Mouse (Mus musculus) adipocyte (in vitro differentiated cells): ENCODE measurements around the gene Nr4a3.
A peak's percentile ranks its signal among the peaks of the same experiment; 100 is the strongest.

Experiments
- DNase-seq: peaks from one replicate; pipeline ENCODE4 v3.0.0-alpha.2; 2016; ENCODE audit warnings: low spot score

Gene Nr4a3

DNA sequence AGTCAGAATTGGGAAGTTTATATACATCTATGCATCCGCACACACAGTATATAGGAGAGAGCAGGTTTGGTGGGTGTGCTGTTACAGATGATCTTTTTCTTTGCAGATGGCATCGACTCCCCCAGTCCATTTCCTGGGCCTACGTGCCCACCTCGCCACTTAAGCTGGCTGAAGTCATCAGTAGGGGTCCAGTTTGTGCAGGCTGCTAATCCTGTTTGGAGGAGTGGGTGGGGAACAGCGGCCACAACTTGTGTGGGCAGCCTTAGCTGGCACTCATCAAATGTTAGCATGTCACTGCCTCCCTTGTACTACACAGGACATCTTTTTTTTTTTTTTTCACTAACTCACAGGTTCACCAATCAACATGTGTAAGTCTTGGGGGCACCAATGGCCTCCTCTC, 5.5 kb downstream of the Nr4a3 start:
- no peak for DNase-seq

DNA sequence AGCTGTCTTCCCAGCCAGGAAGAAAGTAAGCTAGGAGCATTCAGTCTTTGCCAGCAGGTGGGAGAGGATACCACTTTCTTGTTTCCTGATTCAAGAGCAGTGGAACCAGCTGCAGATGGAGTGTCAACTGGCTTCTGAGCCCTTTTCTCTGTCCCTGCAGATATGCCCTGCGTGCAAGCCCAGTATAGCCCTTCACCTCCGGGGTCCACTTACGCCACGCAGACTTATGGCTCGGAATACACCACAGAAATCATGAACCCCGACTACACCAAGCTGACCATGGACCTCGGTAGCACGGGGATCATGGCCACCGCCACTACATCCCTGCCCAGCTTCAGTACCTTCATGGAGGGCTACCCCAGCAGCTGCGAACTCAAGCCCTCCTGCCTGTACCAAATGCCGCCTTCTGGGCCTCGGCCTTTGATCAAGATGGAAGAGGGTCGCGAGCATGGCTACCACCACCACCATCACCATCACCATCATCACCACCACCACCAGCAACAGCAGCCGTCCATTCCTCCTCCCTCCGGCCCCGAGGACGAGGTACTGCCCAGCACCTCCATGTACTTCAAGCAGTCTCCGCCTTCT, 6.2 kb downstream of the Nr4a3 start:
- DNase-seq = no peak

DNA sequence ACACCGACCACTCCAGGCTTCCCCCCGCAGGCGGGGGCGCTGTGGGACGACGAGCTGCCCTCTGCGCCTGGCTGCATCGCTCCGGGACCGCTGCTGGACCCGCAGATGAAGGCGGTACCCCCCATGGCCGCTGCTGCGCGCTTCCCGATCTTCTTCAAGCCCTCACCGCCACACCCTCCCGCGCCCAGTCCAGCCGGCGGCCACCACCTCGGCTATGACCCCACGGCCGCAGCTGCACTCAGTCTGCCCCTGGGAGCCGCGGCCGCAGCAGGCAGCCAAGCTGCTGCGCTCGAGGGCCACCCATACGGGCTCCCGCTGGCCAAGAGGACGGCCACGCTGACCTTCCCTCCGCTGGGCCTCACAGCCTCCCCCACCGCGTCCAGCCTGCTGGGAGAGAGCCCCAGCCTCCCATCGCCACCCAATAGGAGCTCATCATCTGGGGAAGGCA, 6.7 kb downstream of the Nr4a3 start:
- DNase-seq = no peak

DNA sequence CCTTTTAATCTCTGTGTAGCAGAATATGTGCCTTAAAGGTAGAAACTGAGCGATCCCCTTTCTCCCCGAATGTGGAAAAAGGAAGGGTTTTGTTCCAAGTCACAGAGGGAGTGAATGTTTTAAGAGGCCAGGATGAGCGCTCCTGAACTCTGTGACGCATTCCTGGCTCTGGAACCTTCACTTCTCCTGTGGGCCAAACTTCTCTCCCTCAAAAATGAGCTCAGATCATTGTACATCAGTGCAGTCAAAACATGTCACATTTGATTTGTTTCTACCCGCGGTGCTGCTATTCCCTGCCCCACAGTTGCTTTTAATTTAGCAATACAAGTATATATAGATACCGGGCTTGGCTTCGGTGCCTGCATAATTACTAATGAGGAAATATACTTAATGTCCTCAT, 16.8 kb downstream of the Nr4a3 start:
- DNase-seq = no peak

DNA sequence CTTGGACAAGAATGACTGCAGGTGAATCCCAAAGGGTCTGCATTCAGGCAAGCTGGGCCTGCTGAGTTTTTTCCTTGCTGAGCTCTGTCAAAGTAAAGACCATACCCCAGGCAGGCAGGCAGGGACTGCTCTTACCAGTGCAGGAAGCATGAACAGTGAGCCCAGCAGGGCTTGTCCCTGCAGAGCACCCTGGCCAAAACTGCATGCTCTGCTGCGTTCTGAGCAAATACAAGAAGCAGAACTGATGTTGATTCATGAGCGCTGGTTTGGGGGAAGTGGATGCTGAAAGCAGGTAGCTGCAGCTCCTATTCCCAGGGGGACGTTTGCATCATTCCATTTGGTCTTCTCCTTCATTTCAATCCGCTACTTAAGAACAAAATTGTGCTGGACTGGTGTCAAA, 19.4 kb downstream of the Nr4a3 start:
- no peak for DNase-seq

DNA sequence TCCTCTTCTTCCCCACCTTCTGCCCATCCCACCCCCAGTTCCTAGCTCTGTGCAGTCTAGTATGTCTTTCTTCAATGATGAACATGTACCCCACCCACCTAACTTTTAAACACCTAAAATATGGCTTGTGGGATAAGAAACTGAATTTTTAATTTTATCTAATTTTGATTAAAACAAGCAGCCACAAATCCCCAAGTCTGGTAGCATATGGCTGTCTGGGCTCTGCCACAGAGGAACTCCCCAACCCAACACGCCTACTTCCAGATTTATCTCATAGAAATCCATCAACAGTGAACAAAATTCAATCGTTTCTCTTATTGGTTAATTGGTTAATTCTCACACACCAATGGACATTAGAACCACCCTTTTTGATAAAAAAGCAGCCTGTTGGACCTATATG, 21.7 kb downstream of the Nr4a3 start:
- no peak for DNase-seq

DNA sequence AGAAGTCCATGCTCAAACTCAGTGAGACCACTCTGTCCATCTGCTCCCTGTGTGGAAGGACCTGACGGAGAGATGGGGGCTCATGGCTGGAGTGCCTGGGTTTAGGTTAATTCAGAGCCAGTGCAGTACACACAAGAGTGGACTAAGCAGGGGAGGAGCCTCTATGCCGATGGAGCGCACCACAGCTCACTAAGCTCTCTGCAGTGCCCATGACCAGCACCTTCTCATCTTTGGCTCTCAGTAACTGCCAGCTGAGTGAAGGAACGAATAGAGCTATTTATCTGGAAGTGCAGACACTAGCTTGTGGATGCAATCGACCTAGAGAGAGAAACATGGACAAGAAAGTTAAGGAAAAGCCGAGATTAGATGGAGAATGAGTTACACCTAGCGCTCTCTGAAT, 24.2 kb downstream of the Nr4a3 start:
- no peak for DNase-seq

DNA sequence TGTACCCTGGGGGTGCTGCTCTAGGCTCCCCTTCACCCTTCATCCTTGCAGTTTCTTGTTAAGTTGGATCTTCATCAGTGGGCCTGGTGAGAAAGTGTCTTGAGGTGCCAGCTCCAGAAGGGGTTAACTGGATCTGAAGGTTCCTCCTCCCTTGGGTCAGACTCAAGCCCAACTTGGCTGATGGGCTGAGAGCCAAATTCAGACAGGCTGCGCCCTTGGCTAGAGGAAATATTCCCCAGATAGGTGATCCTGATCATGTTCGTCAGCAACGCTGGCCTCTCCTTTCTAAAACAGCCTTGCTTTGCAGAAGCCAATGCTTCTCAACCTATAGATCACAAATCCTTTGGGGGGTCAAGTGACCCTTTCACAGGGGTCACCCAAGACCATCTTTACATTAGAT, 27.1 kb downstream of the Nr4a3 start:
- no peak for DNase-seq

DNA sequence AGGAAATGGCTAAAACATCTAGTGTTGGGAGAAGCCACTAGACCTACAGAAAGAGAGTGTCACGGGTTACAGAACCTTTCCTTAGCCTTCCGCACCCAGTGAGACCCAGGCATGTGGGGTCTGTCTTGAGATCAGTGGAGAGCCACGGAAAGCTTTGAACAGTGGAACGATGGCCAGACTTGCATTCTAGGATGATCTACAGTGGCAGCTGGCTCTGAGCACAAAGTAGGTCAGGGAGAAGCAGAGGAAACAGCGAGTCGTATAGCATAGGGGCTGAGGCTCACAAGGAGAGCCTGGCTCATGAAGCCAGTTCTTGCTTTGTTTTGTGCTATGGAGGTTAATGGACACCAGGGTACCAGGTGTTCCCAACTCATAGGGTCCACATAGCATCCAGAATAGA, 28.4 kb downstream of the Nr4a3 start:
- no peak for DNase-seq

DNA sequence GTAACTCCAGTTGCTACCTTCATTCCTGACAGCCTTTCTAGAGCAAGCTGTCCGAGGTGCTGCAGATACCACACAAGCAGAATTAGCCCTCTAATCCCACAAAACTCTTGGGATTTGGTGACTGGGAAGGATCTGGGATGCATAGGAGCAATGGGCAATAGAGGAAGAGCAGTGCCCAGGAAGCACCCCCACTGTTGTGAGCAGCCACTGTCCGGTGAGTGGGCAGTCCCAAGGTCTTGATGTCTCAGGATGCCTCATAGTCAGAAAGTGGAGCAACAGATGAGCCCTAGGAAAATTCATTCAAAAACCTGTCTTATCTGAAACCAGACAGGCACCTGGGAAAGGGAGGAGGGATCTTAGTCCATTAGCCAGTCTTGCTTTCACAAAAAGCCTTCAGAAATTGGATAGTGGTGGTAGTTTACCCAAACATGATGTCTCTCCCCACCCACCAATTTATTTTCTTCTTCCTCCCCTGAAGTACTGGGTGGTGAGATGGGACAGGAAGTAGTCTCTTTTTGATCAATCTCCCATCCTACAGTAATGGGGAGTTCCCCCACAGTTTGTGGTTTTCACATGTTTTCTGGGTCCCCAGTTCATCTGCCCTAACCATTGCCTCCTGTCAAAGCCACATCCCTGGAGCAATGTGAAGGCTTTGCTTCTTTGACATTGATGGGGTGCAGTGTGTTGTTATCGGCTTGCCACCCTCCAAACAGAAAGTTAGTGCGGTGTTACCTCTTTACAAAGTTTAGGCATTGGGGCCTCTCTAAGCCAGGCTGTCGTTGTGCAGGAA, 29.7 kb downstream of the Nr4a3 start:
- DNase-seq = no peak

DNA sequence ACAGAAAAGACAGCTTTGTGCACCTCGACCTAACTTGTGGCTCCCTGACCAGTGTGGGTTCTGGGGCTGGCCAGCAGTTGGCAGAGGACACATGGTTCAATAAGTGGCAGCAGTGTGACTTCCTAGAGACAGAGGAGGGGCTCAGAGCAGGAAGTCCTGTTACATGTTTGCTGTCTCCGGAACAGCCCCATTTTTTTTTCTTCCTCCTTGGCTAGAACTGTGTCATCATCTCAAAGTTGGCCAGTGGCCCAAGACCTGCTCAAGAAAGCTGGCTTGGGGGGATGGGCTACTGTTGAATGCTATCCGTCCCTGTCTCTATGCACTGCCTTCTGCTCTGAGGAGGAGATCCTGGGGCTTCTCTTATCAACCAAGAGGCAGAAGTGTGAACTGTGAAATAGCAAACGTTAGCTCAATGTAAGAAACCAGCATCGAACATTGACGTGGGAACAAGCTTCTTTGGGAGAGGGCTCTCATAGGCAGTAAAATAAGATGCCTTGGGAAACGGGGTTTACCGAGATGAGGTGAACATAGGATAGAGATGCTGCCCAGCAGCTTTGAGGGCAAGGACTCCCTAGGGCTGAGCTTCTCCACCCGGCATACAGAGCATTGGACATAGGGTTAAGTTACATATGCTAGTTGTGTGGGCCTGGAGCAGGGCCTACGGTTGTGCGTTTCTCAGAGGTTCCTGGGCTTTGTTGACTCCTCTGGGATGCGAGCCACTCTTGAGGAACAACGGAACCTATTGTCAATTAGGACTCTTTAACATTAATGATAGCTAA, 31.9 kb downstream of the Nr4a3 start:
- DNase-seq = peak; percentile 28

DNA sequence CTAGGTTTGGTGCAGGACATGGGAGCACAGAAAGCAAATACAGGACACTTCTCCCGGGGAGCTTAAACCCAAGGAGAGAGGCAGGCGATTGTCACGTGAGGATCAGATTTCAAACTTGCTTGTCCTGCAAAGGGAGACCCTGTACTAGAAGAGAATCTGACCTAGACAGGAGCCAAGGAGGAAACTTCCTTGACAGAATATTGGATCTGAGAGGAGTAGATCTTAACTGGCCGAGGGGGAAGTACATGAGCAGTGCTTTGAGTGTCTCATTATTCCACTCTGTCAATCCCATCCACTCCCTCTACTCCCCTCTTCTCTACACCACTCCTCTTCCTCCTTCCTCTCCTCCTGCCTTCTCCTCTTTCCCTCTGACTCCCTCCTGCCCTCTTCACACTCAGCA, 33.3 kb downstream of the Nr4a3 start:
- DNase-seq = no peak

DNA sequence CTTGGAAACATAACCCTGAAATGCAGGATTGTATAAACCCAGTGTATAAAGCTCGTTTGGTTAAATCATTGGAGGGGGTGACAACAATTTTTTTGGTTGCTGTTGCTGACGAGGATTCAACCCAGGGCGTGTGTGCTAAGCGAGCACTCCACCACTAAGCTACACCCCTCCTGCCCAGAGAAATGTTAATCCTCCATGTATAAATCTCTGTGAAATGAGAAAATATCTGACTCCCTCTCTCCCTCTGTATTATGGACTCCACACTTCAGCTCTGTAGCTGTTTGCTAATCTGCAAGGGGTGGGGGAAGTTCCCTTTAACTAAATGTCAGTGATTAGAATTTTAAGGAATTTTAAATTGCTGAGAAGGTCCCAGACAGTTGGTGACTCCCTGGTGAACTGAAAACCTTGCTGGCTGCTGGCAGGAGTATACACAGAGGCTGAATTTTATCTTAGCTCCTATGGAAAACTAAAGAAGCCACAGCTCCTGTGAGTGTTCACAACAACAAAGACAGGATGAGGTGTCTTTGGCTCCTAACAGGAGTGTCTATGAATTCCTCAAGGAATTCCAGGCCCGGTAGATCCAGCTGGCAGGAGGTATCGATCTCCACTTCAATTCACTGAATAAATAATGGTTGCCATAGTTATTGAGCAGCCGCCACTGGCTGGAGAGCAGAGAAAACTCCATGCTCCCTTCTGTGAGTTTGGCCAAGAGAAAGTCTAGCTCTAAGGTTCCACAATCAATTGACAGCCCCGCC, 34.5 kb downstream of the Nr4a3 start:
- DNase-seq = no peak

DNA sequence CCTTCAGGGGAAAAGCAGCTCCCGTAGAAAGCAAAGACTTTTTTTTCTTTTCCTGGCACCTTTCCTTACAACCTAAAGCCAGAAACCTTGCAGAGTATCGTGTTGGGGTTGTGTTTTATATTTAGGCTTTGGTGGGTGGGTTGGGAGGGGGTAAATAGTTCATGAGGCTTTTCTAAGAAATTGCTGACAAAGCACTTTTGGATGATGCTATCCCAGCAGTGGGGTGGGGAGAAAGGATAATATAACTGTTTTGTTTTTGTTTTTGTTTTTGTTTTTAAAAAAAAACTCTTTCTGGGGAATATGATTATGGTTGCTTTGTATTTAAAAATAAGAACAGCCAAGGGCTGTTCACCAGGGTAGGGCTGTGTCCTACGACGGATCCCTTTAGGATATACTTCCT, 38.5 kb downstream of the Nr4a3 start:
- no peak for DNase-seq

DNA sequence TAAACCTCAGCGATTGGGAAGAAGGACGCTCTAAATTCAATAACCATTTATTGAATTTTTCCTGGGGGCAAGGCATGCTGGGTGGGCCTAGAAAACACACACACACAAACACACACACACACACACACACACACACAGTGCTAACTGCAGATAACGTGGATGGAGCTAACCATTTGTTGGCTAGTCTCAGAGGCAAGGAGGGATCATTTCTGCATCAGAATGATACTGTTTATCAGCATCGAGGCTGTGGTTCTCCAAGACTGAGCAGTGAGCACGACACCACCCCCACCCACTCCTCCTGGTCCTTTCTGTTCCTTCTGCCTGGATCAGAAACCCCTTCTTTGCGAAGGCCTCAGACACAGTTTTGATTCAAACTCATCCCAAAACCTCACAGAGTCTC, 41.7 kb downstream of the Nr4a3 start:
- DNase-seq = no peak

DNA sequence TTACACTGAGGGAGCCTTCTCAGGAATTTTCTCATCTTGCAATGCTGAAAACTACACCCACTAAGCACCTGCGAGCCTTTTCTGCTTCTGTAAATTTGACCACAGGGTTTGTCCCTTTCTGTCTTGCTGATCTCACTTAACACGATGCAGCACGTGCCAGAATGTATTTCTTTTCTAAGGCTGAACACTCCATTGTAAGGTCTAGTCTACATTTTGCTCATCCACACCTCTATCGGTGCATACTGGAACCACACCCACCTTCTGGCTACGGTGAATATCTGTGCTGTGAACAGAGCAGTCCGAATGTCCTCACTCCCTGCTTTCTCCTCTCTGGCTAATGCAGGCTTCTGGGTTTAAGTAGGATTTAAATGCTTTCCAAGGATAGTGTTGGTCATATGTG, 42.5 kb downstream of the Nr4a3 start:
- no peak for DNase-seq

DNA sequence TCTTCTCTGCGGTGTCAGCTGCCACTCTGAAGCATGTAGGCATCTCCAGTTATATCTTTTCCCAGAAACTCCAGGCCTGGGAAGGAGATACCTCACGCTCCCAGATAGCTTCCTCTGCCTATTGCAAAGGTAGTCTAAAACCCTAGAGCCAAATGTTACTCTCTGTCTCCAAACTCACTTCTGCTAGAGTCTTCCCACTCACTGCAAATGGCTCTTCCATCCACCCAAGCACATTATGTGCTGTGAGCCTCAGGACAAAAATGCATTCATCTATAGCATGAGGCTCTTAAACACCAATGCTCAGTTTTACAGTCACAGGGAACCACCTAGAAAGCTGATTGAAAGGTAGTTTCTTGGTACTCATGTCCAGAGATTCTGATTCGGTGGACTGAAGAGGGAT, 48.3 kb downstream of the Nr4a3 start:
- no peak for DNase-seq

DNA sequence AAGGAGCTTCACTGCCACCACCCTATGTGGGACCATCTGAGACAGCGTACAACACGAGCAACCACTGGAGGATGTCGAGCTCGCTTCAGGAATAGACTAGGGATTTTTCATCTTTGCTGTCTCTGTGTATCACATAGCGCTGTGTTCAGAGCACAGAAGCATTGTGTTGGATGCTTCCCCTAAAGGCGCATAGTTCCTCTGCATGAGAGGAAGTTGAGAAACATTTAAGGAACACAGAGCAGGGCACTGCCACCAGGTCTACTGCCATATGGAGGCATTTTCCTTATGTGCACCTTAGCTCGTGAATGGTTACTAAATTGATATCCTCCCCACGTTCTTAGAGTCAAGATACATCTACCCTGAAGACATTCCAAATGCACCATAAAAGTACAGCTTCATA, 55.3 kb downstream of the Nr4a3 start:
- DNase-seq = no peak

DNA sequence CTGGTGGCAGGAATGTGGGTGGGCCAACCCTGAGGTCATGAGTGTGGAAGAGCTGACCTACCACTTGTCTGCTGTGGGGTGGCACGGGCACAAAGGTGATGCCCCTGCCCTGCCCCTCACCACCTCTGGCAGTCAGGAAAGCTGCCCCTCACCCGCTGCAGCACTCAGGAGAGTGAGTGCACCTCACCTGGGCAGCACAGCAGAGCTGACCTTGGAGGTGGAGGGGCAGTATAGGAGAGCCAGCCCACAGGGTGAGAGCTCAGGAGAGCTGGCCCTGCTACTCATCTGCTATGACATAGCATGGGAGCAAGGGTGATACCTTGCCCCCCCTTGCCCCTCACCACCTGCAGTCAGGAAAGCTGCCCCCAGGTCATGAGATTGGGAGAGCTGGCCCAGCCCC, 57.0 kb downstream of the Nr4a3 start:
- DNase-seq = no peak

DNA sequence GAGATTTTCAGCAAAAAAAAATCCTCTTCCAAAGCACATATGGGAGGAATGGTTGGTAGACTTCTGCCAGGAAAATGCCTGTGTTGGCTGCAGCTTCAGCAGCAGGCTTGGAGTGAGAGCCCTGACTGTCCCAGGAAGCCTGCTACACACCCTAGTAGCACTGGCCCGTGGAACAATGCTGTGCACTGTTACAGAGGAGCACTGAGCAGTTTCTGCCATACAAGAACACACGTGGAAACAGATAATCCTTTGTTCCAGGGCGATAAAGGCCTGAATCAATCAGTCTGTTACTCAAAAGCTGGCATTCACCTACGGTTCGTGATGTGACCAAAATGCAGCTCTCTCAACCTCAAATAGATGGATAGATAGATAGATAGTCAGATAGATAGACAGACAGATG, 60.4 kb downstream of the Nr4a3 start:
- no peak for DNase-seq

DNA sequence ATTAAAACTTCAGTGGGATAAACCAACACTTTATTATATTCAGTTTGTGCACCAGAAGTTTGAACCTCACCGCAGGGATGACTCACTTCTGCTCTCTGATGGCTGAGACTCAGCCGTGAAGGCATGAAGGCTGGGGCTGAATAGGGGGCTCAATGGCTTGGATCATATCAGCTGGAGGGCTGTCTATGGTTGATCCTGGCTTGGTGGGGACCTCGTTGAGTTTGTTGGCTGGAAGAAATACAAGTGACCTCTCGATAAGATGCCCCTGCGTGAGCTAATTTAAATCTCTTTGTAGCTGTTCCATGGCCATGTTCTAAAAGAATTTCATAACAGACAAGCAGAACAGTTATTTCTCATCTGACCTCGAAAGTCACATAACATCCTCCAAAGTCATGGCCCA, 62.1 kb downstream of the Nr4a3 start:
- no peak for DNase-seq

DNA sequence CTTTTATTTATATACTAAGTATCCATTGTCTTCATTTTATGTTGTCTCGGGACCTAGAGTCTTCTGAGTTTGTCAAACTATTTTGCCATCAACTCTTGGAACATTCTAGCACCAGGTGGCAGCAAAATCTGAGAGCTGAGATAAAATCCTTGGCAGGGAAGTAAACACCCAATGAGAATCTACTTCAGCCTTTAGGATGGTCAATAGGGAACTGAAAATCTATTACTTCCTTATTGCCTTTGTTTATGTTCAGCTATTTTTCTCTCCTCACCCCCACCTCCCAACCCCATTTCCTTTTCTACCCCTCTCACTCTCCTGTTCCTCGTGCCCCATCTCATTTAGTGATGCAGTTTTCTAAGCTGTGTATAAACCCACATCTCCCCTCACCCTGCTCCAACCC, 63.6 kb downstream of the Nr4a3 start:
- DNase-seq = no peak

DNA sequence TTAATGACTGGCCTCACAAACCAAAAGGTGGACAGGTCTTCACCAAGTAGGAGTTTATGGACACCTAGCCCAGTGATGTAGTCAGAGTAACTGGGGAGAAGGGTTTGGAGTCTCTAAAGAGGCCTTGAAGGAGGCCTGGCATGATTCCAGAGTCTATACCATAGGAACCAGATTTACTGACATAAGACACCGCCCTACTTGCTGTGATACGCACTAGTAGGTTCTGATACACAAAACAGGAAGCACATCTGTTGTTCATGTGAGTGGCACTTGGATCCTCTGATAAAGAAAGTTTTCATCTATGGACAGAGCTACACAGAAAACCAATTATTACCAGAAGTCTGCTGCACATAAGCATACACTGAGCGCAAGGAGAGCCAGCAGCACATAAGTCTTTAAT, 65.4 kb downstream of the Nr4a3 start:
- no peak for DNase-seq
